Mouse (Mus musculus) liver, postnatal 0 days (tissue): ENCODE measurements around the gene Mxra8.

Experiments
- CTCF ChIP-seq: sonication (generic); IDR thresholded peaks from 2 replicates; pipeline ENCODE4 v1.5.1; 2016; ENCODE audit warnings: antibody characterized with exemption, low read depth
- EP300 ChIP-seq: IDR thresholded peaks from 2 replicates; pipeline ENCODE4 v1.6.1; 2016; ENCODE audit warnings: antibody characterized with exemption, low read depth, mild to moderate bottlenecking

GRCm38 (mm10) chr4:155817533-155817932 lies 21.9 kb upstream of the Mxra8 start:
- no peak for TF ChIP-seq CTCF
- TF ChIP-seq EP300: no peak
